ENCODE assay signal across 9 mouse cellular contexts in the genomic region with DNA sequence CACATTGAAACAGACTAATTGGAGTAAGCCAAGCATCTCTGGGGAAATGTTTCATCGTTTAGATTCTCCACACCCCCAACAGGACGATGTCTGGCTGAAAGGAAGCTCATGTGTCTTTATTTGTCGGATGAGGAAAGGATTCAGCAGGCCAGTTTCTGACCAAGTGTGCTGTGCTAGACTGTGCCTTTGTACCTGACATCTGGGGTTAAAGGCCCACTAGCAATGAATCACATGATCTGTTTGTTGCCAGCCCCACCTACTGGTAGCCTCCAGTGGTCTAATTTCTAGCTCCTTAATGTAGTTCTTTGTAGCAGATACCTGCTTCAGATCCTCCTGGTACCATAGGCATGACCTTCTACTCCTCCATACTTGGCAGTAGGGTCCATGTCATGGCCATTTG.
DNase-seq lines count a peak whose midpoint lies in the region; ATAC-seq and TF ChIP-seq lines count a peak whose summit lies in the region.
"Had no signal": no experiment of that assay in that cellular context is flagged by ENCODE, and none has a peak within 500 bp of the region (broad histone marks: within the 10 kb centered on the region; RNA-seq: fewer than 3 reads in every experiment).

No protein-coding gene starts in this region.

- WGBS in forebrain, embryonic 11.5 days = 76% methylated on average over 3 of the region's 3 CpGs
- 72% methylated on average over 3 of the region's 3 CpGs for WGBS in forebrain, embryonic 14.5 days
- 63% methylated on average over 3 of the region's 3 CpGs for WGBS in liver, postnatal 0 days (ENCODE audit: insufficient replicate concordance)

- H3K4me1 ChIP-seq in forebrain, embryonic 11.5 days (replicated peaks; ENCODE audit: control insufficient read depth, insufficient read depth, low read length) = no peaks in the 10 kb centered on the region
- H3K4me1 ChIP-seq in forebrain, embryonic 14.5 days (ENCODE audit: control insufficient read depth, insufficient read depth, low read length) = no peaks in the 10 kb centered on the region
- H3K4me1 ChIP-seq in liver, postnatal 0 days (ENCODE audit: insufficient read depth) = no peaks in the 10 kb centered on the region
- H3K4me1 ChIP-seq: midbrain, embryonic 12.5 days had no signal

- H3K9ac ChIP-seq in forebrain, embryonic 11.5 days (ENCODE audit: low read length) = no peak overlapping the region
- H3K9ac ChIP-seq in forebrain, embryonic 14.5 days (ENCODE audit: low read length) = no peak overlapping the region
- H3K9ac ChIP-seq in liver, postnatal 0 days (replicated peaks) = no peak overlapping the region
- H3K9ac ChIP-seq: midbrain, embryonic 12.5 days had no signal

- H3K4me3 ChIP-seq in forebrain, embryonic 11.5 days (ENCODE audit: low read depth, low read length) = no peak overlapping the region
- no peak overlapping the region for H3K4me3 ChIP-seq in forebrain, embryonic 14.5 days (ENCODE audit: low read depth, low read length)
- no peak overlapping the region for H3K4me3 ChIP-seq in liver, postnatal 0 days (ENCODE audit: low read depth, low read length)
- H3K4me3 ChIP-seq: midbrain, embryonic 12.5 days had no signal

- DNase-seq in forebrain, embryonic 11.5 days (ENCODE audit: low spot score) = no peak
- DNase-seq in forebrain, embryonic 14.5 days (ENCODE audit: low spot score) = no peak
- peak; percentile 32 for DNase-seq in 3134 (ENCODE audit: extremely low read depth, insufficient read length, low spot score)
- DNase-seq in c-Kit-positive CD71-positive TER-119-negative erythroid progenitor cells, embryonic 14.5 days (ENCODE audit: low read depth) = peak; percentile 5
- DNase-seq in liver, postnatal 0 days = peak; percentile 25
- peak; percentile 49 for DNase-seq in thymus, postnatal 4 days
- no peak for DNase-seq in layer of hippocampus, adult 8-10 months (ENCODE audit: low spot score in 2 of 2)
- DNase-seq in gastrocnemius, postnatal 14 days = no peak

- H3K4me2 ChIP-seq in forebrain, embryonic 11.5 days (ENCODE audit: low read depth, low read length, severe bottlenecking) = no peak overlapping the region
- no peak overlapping the region for H3K4me2 ChIP-seq in forebrain, embryonic 14.5 days (ENCODE audit: low read length)
- no peak overlapping the region for H3K4me2 ChIP-seq in liver, postnatal 0 days (ENCODE audit: low read depth, low read length)
- H3K4me2 ChIP-seq: midbrain, embryonic 12.5 days had no signal

- H3K9me3 ChIP-seq in forebrain, embryonic 11.5 days (ENCODE audit: control insufficient read depth, low read length) = no peaks in the 10 kb centered on the region
- no peaks in the 10 kb centered on the region for H3K9me3 ChIP-seq in forebrain, embryonic 14.5 days (replicated peaks; ENCODE audit: control insufficient read depth, low read length)
- H3K9me3 ChIP-seq in liver, postnatal 0 days (ENCODE audit: low read length) = no peaks in the 10 kb centered on the region
- H3K9me3 ChIP-seq: midbrain, embryonic 12.5 days had no signal

- no peaks in the 10 kb centered on the region for H3K27me3 ChIP-seq in forebrain, embryonic 11.5 days (ENCODE audit: control insufficient read depth, insufficient read depth, low read length)
- H3K27me3 ChIP-seq in forebrain, embryonic 14.5 days (replicated peaks; ENCODE audit: control insufficient read depth, insufficient read depth, low read length) = no peaks in the 10 kb centered on the region
- no peaks in the 10 kb centered on the region for H3K27me3 ChIP-seq in liver, postnatal 0 days (ENCODE audit: insufficient read depth, low read length)
- H3K27me3 ChIP-seq: midbrain, embryonic 12.5 days had no signal

- intact Hi-C loops in gastrocnemius, postnatal 14 days (cut with DNase I; ENCODE audit: low total_unique reads) = no loop called here

- H3K36me3 ChIP-seq in forebrain, embryonic 11.5 days (ENCODE audit: control insufficient read depth, insufficient read depth, low read length) = no peaks in the 10 kb centered on the region
- H3K36me3 ChIP-seq in forebrain, embryonic 14.5 days (ENCODE audit: control insufficient read depth, insufficient read depth, low read length) = no peaks in the 10 kb centered on the region
- no peaks in the 10 kb centered on the region for H3K36me3 ChIP-seq in liver, postnatal 0 days (replicated peaks; ENCODE audit: insufficient read depth, low read length)
- H3K36me3 ChIP-seq: midbrain, embryonic 12.5 days had no signal

- 0 out of 2 replicates have a peak, but pooled peaks have one; percentile 33 for ATAC-seq in forebrain, embryonic 11.5 days (replicated peaks; ENCODE audit: low FRiP score)
- no peak for ATAC-seq in forebrain, embryonic 14.5 days
- no peak for ATAC-seq in liver, postnatal 0 days

- TF ChIP-seq EP300 in liver, postnatal 0 days (IDR thresholded peaks at IDR 0.05; ENCODE audit: low read depth) = no peak

- TF ChIP-seq CTCF in liver, postnatal 0 days (IDR thresholded peaks at IDR 0.05; ENCODE audit: low read depth) = peak; percentile 66

- no peak overlapping the region for H3K27ac ChIP-seq in forebrain, embryonic 11.5 days (ENCODE audit: low read depth, low read length)
- H3K27ac ChIP-seq in forebrain, embryonic 14.5 days (ENCODE audit: low read depth, low read length) = no peak overlapping the region
- no peak overlapping the region for H3K27ac ChIP-seq in liver, postnatal 0 days (ENCODE audit: low read depth)
- H3K27ac ChIP-seq: midbrain, embryonic 12.5 days had no signal

Comparison
In these comparisons a context has a peak if more than half of its experiments do, and no peak if none do; other contexts are left out.
1. DNase-seq: peak in 3134 (single experiment), c-Kit-positive CD71-positive TER-119-negative erythroid progenitor cells, embryonic 14.5 days (single experiment), liver, postnatal 0 days (single experiment) and thymus, postnatal 4 days (single experiment); none in forebrain, embryonic 11.5 days (single experiment), forebrain, embryonic 14.5 days (single experiment), layer of hippocampus, adult 8-10 months (0 of 2) and gastrocnemius, postnatal 14 days (single experiment).